Mouse (Mus musculus): ENCODE results near the gene Mtus2. TPM values are rescaled to one million over a fixed set of nuclear protein-coding genes. Genes with fewer than 3 reads are reported as not detected.
A peak's percentile ranks its signal among the peaks of the same experiment; 100 is the strongest.

The Mtus2 gene
- total RNA-seq, 4 experiments from 2014 or later = 27.7 to 34.9 (median 33.8) TPM

GRCm38 (mm10) chr5:148339126-148339525 is 382.0 kb downstream of the Mtus2 start:
- no peak for DNase-seq (ENCODE audit: low spot score in 2 of 2)

- peak; percentile 25 for DNase-seq (ENCODE audit: low spot score in 2 of 2)
Observed at GRCm38 (mm10) chr5:148342061-148342741, 385.1 kb downstream of the Mtus2 start.

GRCm38 (mm10) chr5:148344374-148344773 is 387.3 kb downstream of the Mtus2 start:
- no peak for DNase-seq (ENCODE audit: low spot score in 2 of 2)

GRCm38 (mm10) chr5:148346543-148346942 is 389.4 kb downstream of the Mtus2 start:
- DNase-seq (ENCODE audit: low spot score in 2 of 2) = no peak

GRCm38 (mm10) chr5:148348153-148348552 is 391.0 kb downstream of the Mtus2 start:
- DNase-seq (ENCODE audit: low spot score in 2 of 2) = no peak

GRCm38 (mm10) chr5:148349327-148350011 is 392.3 kb downstream of the Mtus2 start:
- peak in 1 of 2 experiments; percentile 26 for DNase-seq (ENCODE audit: low spot score in 2 of 2)

GRCm38 (mm10) chr5:148353429-148353828 is 396.3 kb downstream of the Mtus2 start:
- DNase-seq (ENCODE audit: low spot score in 2 of 2) = no peak

GRCm38 (mm10) chr5:148354536-148354935 is 397.4 kb downstream of the Mtus2 start:
- DNase-seq (ENCODE audit: low spot score in 2 of 2) = no peak

- no peak for DNase-seq (ENCODE audit: low spot score in 2 of 2)
Observed at GRCm38 (mm10) chr5:148355822-148356221, 398.7 kb downstream of the Mtus2 start.

GRCm38 (mm10) chr5:148357168-148357567 is 400.0 kb downstream of the Mtus2 start:
- no peak for DNase-seq (ENCODE audit: low spot score in 2 of 2)

GRCm38 (mm10) chr5:148359131-148359530 is 402.0 kb downstream of the Mtus2 start:
- no peak for DNase-seq (ENCODE audit: low spot score in 2 of 2)

- DNase-seq (ENCODE audit: low spot score in 2 of 2) = no peak
Observed at GRCm38 (mm10) chr5:148360922-148361758, 404.0 kb downstream of the Mtus2 start.

GRCm38 (mm10) chr5:148361759-148362010 is 404.6 kb downstream of the Mtus2 start:
- no peak for DNase-seq (ENCODE audit: low spot score in 2 of 2)

GRCm38 (mm10) chr5:148362296-148362695 is 405.2 kb downstream of the Mtus2 start:
- DNase-seq (ENCODE audit: low spot score in 2 of 2) = no peak

- no peak for DNase-seq (ENCODE audit: low spot score in 2 of 2)
Observed at GRCm38 (mm10) chr5:148363441-148364113, 406.5 kb downstream of the Mtus2 start.

Other genes with a start within 250 kb of the Mtus2 start
- gene Flt1, start 231.3 kb upstream of the Mtus2 start, total RNA-seq (2022) = 10 to 100 TPM; 31.9 to 39.7 (median 36.0) TPM
- gene Pomp, start 96.9 kb upstream of the Mtus2 start, total RNA-seq (2022) = 100 to 1,000 TPM; 124 to 149 (median 128) TPM
- gene Slc46a3, start 62.5 kb upstream of the Mtus2 start, total RNA-seq (2022) = 10 to 100 TPM in 1 of 4 experiments, 1 to 10 TPM in 3; 7.9 to 11.4 (median 9.6) TPM